Mouse (Mus musculus): ENCODE measurements around the gene Rbl2.
A peak's percentile ranks its signal among the peaks of the same experiment; 100 is the strongest.

GRCm38 (mm10) chr8:91118131-91118530 lies 48.3 kb downstream of the Rbl2 start:
- peak; percentile 80 for TF ChIP-seq CTCF (conservative IDR thresholded peaks at IDR 0.05; ENCODE audit: low read length)
- TF ChIP-seq NANOG (IDR thresholded peaks at IDR 0.05; ENCODE audit: borderline replicate concordance, low read length): no peak
- no peak for TF ChIP-seq POU5F1 (IDR thresholded peaks at IDR 0.05; ENCODE audit: borderline replicate concordance, low read length)

All from E14TG2a.4 (cell line).